Mouse (Mus musculus) cerebellum, adult 2 months (tissue): ENCODE measurements at regions not wholly inside any gene's neighbourhood (a gene's known extent, or its start where the extent isn't known, plus 50 kb on each side); places are given as distances from the start of the nearest gene placed in this dataset.

Source experiments
- DNase-seq, 2 experiments: peaks; one replicate each; pipeline ENCODE4 v3.0.0; 2021
- H3K27ac ChIP-seq: fragments of 200-500 bp; 2 replicates; pipeline ENCODE4 v1.5.1; 2012; ENCODE audit warnings: low read length, control low read depth, inconsistent platforms; ENCODE audit not compliant: insufficient read depth
- H3K27me3 ChIP-seq: fragments of 200-500 bp; 2 replicates; pipeline ENCODE4 v1.6.1; 2012; ENCODE audit warnings: inconsistent platforms, mild to moderate bottlenecking, low read length, moderate library complexity; ENCODE audit not compliant: control insufficient read depth, insufficient read depth
- H3K4me1 ChIP-seq: fragments of 200-500 bp; 2 replicates; pipeline ENCODE4 v1.6.1; 2011; ENCODE audit warnings: low read length; ENCODE audit not compliant: control insufficient read depth, insufficient read depth
- H3K4me3 ChIP-seq: fragments of 200-500 bp; replicated peaks from 2 replicates; pipeline ENCODE3; 2011; ENCODE audit warnings: mild to moderate bottlenecking, low read depth, low read length, control low read depth; ENCODE audit not compliant: insufficient read depth
- CTCF ChIP-seq: fragments of 200-500 bp; IDR thresholded peaks from 2 replicates; pipeline ENCODE4 v1.5.1; 2011; ENCODE audit warnings: low read depth, mild to moderate bottlenecking, control low read depth, low read length, moderate library complexity, borderline replicate concordance; ENCODE audit not compliant: insufficient read depth
- POLR2A ChIP-seq: fragments of 200-500 bp; IDR thresholded peaks from 2 replicates; pipeline ENCODE4 v1.6.1; 2011; ENCODE audit warnings: low read length, control low read depth, borderline replicate concordance; ENCODE audit not compliant: insufficient read depth
- WGBS: fragments of 180-500 bp; shearing (Covaris S2); methylation state at CpG from one replicate; pipeline ENCODE4 v1.1.7; 2018; 5-methylcytosine and 5-hydroxymethylcytosine counted together

DNA sequence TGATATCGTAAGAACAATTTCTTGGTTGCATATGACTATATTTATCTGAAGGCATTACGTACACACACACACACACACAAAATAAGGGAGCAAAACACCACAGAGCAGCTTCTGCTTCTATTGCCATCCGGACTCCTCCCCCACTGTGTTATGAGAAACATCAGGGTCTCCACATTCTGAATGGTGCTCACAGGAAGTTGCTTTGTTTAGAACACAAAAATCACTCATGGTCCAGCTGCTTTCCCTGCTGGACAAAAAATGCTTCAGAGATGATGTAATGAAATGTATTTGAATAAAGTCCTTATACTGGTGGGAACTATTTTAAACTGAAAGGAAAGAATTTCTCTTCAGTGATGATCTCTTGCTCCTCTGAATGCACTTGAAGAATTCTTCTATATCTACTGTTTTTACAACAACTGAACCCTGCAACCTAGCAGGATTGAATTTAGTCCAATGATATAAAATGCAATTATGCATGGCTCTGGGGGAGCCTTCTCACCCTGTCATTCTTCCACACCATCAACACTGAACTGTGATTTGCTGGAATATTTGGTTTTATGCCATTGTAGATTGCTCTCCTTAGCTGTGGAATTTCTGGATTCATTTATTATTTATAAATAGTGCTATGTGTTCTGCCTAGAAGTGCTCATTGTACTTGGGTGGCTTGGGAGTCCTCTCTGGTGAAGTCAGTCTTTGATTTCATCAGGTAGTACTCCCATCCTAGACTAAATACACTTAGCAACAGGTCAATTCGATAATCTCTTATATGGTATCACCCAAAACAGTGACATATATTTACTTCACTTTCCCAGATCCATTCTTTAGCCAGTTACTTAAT is 296.7 kb upstream of the Pitrm1 start:
- WGBS: 37% methylated on average over 4 of the region's 4 CpGs
- TF ChIP-seq POLR2A (no peak), CTCF (no peak)
- H3K27ac ChIP-seq: no peak overlapping the region
- no peaks in the 10 kb centered on the region for H3K4me1 ChIP-seq
- no peaks in the 10 kb centered on the region for H3K27me3 ChIP-seq
- no peak overlapping the region for H3K4me3 ChIP-seq
- DNase-seq: no peak

DNA sequence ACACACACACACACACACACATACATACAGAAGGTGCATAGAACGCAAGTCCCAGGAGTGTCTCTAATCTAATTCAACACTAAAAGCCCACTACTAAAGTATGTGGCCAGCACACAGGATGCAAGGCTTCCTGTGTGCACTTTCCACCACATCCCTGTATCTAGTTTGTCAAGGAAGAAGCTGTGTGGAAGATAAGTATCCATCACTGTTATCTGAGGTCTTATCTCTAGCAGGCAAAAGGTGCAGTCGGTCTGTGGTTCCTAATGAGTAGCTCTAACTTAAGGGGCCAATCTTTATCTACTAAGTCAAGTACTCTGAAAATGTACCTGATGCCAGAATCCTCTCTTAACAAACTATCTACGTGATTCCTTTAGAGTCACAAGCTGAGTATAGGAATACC is 295.8 kb upstream of the Pitrm1 start:
- TF ChIP-seq POLR2A (no peak), CTCF (no peak)
- WGBS: 92% methylated on average over 3 of the region's 3 CpGs
- Histone ChIP-seq H3K27ac (no peak overlapping the region), H3K4me1 (no peaks in the 10 kb centered on the region), H3K27me3 (no peaks in the 10 kb centered on the region), H3K4me3 (no peak overlapping the region)
- no peak for DNase-seq

DNA sequence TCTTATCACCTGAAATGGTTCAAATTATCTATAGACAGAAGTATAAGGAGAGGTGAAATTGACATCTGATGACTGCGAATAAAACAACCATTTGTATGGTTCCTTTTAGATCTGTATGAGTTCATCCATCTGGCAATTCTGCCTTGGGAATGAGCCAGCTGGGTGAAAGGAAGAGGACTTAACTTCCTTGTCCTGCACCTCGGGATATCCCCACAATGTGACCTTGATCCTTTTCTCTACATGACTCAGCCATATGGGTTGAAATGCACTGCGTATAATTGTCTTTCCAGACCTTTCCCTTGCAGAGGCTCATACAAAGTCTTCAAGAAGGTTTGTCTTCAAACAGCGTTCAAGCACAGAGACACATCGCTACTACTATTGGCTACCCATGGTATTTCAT is 292.6 kb upstream of the Pitrm1 start:
- 75% methylated on average over 5 of the region's 5 CpGs for WGBS

DNA sequence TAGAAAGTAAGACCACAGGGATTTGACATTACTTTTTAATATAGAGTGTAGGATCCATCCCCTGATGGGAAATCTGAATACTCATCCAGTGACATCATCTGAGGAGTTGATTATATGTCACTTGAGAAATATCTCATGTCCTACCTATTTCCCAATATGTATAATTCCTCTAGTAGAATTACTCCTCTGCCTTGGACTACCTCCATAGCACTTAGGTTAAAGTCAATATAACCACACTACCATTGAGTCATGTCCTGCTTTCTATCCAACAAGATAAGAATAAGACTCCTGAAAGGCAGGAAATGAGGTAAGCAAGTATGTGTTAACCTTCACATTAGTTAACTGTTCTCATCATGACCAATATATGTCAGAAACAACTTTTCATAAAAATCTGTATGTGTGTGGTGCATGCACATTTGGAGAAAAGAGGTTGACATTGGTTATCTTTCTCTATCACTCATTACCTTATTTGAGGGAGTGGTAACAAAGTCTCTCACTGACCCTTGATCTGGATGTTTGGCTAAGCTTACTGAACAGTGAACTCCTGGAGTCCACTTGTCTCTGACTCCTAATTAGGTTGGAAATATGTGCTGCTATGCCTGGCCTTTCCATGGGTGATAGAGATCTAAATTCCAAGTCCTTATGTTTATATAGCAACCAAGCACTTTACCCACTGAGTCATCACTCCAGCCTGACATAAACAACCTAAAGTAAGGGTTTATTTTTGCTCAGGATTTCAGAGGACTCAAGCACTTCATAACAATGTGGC is 292.0 kb upstream of the Pitrm1 start:
- H3K27ac ChIP-seq: no peak overlapping the region
- TF ChIP-seq POLR2A (no peak), CTCF (no peak)
- H3K4me3 ChIP-seq: no peak overlapping the region
- H3K4me1 ChIP-seq: no peaks in the 10 kb centered on the region
- DNase-seq: no peak
- no peaks in the 10 kb centered on the region for H3K27me3 ChIP-seq

More for the DNA sequence above, 292.6 kb upstream of the Pitrm1 start:
- Histone ChIP-seq H3K4me1 (no peaks in the 10 kb centered on the region), H3K27ac (no peak overlapping the region), H3K27me3 (no peaks in the 10 kb centered on the region), H3K4me3 (no peak overlapping the region)
- DNase-seq: no peak
- TF ChIP-seq POLR2A: no peak
- no peak for TF ChIP-seq CTCF

DNA sequence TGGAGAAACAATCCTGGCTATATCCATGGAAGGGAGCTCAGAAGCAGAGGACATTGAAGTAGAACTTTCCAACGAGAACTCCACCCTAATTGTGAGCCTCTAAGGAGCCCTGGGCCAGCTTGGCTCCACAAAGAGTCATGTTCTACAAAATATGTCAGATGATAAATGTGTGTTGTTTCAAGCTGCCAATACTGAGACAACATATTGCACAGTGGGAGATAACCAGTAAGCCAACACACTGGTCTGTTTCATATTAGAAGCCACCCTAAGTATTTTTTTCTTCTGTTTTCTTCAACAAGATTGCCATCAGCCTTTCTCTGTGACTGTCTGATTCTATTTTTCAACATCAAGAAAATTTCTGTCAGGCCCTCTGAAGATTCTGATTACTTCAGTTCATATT is 289.5 kb upstream of the Pitrm1 start:
- no peak for DNase-seq
- TF ChIP-seq CTCF (no peak), POLR2A (no peak)
- no peak overlapping the region for H3K27ac ChIP-seq
- H3K4me1 ChIP-seq: no peaks in the 10 kb centered on the region
- WGBS: 20% methylated on average over 1 of the region's 1 CpGs
- no peaks in the 10 kb centered on the region for H3K27me3 ChIP-seq
- no peak overlapping the region for H3K4me3 ChIP-seq

DNA sequence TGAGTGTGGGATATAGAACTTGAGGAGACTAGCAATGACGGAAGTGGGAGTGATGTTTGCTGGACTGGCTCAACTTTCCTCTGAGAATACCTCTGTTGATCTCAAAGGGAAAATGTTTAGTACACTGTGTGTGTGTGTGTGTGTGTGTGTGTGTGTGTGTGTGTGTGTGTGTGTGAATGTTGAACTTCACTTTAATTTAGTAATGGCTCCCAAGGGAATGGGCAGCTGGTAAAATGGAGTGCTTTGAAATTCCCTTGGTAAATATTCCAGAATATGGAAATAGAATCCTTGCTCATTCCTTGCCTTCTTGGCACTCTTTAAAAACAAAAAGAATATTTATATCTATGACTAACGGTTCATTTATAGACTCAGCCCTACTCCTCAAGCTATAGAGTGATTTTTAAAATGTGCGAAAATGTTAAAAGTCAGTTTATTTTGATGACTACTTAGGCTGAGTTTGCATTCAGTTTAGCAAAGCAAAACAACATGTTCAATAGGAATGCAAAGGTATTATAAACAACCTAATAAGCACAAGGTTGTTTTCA is 287.6 kb upstream of the Pitrm1 start:
- no peaks in the 10 kb centered on the region for H3K4me1 ChIP-seq
- 86% methylated on average over 3 of the region's 3 CpGs for WGBS
- no peaks in the 10 kb centered on the region for H3K27me3 ChIP-seq
- TF ChIP-seq CTCF: no peak
- TF ChIP-seq POLR2A: no peak
- H3K4me3 ChIP-seq: no peak overlapping the region
- no peak overlapping the region for H3K27ac ChIP-seq
- no peak for DNase-seq

DNA sequence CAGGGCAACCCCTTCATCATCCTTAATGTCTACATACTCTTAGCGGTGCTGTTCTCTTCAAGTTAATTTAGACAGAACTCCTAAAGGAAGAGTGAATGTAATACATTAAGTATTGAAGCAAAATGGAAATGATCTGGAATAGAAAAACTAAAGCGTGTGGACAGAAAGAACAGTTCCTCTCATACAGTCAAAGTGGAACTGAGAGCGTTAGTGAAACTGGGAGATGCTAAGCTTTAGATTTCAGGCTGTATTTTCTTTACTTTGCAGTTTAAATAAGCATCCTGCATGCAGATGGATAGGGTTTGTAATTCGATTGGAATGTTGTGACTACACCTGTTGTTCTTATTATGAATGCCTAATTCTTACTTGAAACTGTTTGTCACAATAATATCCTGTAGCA is 286.5 kb upstream of the Pitrm1 start:
- TF ChIP-seq CTCF: no peak
- no peak for TF ChIP-seq POLR2A
- WGBS: 91% methylated on average over 4 of the region's 4 CpGs
- H3K27ac ChIP-seq: no peak overlapping the region

DNA sequence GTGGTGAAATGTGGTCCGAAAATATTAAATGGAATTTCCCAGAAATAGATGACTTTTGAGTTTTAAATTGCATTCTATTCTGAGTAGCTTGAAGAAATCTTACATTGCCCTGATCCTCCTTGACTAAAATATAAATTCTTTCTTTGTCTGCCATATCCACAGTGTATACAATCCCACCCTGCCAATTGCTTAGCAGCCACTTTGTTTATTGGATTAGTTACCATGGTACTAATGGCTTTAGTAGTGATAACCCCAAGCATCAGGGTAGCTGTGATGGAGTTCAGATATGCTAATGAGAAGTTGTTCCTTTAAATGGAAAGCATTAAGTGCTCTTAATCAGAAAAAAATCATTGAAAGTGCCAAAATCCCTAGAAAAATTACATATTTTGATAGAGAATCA is 277.4 kb upstream of the Pitrm1 start:
- Histone ChIP-seq H3K4me3 (no peak overlapping the region), H3K27me3 (no peaks in the 10 kb centered on the region)
- WGBS: 90% methylated on average over 1 of the region's 1 CpGs

More for the DNA sequence above, 286.5 kb upstream of the Pitrm1 start:
- H3K4me3 ChIP-seq: no peak overlapping the region
- no peak for DNase-seq
- H3K27me3 ChIP-seq: no peaks in the 10 kb centered on the region
- no peaks in the 10 kb centered on the region for H3K4me1 ChIP-seq

More for the DNA sequence above, 277.4 kb upstream of the Pitrm1 start:
- TF ChIP-seq CTCF: no peak
- no peak for TF ChIP-seq POLR2A
- H3K27ac ChIP-seq: no peak overlapping the region
- no peak for DNase-seq
- no peaks in the 10 kb centered on the region for H3K4me1 ChIP-seq
